Mouse (Mus musculus): Measurements from ENCODE around the gene Mettl16. TPM values are rescaled to one million over a fixed set of nuclear protein-coding genes. Genes with fewer than 3 reads are reported as not detected.

The Mettl16 gene
- total RNA-seq, 4 experiments from 2014 or later: 19.4 to 25.3 (median 24.4) TPM

DNA sequence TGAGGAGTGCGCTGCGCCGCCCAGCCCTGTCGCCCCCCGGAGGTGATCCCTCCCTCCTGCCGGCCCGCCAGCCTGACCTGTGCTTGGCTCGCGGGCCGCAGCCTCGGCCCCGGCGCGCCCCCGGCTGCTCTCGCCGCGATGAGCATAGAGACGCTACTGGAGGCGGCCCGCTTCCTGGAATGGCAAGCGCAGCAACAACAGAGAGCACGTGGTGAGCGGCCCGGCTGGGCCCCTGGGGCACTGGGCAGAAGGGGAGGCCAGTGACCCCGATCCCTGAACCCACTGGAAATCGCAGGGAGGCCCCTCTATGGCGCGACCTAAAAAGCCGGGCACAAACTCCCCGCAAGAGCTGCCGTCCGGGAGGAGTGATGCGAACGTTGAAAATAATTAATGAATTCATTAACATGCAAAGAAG, 60.6 kb downstream of the Mettl16 start:
- DNase-seq (ENCODE audit: low spot score in 2 of 2): no peak

GRCm38 (mm10) chr11:74831606-74832451, 61.2 kb downstream of the Mettl16 start:
- peak; percentile 97 for DNase-seq (ENCODE audit: low spot score in 2 of 2)

DNA sequence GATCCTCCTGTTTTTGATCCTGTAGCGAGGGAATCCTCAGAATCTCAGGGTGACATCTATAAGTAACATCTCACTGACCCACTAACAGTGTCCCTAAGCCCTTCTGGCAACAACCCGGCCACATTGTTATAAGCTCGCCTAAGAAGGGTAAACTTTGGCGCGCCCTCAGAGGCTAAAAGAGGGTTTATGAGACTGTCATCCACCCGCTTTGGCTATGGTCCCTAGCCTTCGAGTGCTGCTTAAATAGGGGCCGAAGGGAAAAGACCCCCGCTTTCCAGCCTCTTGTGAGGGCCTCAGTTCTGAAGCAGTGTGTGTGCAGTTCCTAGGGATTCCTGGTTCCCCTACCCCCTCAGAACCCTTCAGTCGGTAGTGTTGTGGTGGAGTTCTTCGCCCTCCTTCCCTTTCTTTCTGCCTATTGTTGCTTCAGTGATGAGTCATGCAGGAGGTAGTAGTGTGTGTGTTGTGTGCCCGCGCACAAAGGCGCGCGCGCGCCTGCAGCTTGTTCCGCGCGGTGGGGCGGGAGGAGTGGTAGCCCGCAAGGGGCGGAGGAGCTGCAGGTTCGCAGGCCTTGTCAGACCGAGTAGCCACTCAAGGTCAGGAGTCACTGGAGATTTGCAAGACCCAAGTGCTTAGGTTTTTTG, 62.0 kb downstream of the Mettl16 start:
- peak in 1 of 2 experiments; percentile 69 for DNase-seq (ENCODE audit: low spot score in 2 of 2)

DNA sequence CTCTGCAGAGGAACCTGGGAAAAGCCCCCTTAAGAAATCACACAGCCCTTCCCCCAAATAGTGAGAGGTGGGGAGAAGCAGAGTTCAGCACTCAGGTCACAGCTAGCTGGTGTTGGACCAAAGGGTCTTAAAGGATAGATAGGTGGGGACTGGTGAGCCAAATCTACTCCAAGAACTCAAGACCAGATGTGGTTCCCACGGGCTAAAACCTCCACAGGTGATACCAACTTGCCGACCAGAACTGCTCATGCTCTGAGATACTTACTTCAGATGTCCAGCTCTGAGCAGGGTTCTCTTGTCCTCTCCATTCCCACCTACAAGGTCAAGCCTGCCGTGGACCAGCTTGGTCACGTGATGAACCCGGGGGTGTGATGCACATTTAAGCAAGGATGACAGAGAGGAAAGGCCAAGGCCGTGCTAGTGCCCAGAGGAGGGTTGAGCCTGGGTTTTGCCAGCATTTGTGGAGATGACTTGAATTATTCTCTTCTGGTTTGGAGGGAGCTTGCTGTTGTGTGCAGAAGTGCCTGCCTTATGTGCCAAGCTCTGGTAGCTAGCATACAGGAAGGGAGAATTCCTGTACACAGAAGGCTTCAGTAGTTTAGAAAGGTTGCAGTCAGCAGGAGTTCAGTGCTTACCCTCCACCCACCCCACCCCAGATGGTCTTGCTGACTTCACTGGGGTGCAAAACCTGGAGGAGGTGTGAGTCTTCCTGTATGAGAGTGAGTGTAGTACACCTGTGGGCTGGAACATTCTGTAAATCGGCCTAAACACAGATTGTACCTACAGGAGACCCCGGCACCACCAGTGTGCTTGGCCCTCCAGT, 63.1 kb downstream of the Mettl16 start:
- no peak for DNase-seq (ENCODE audit: low spot score in 2 of 2)

DNA sequence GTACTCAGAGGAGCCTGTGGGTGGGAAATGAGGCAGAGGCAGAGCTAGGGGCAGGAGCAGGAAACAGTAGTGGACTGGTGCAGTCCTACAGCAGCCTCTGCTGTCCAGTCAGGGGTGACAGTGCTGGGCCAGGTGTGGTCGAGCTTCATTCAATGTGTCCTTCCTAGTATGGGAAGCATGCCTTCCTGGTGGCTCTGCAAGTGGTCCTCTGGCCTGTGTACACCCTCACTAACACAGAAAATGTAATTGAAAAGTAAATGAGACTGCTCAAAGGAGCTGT, 63.7 kb downstream of the Mettl16 start:
- DNase-seq (ENCODE audit: low spot score in 2 of 2): no peak

DNA sequence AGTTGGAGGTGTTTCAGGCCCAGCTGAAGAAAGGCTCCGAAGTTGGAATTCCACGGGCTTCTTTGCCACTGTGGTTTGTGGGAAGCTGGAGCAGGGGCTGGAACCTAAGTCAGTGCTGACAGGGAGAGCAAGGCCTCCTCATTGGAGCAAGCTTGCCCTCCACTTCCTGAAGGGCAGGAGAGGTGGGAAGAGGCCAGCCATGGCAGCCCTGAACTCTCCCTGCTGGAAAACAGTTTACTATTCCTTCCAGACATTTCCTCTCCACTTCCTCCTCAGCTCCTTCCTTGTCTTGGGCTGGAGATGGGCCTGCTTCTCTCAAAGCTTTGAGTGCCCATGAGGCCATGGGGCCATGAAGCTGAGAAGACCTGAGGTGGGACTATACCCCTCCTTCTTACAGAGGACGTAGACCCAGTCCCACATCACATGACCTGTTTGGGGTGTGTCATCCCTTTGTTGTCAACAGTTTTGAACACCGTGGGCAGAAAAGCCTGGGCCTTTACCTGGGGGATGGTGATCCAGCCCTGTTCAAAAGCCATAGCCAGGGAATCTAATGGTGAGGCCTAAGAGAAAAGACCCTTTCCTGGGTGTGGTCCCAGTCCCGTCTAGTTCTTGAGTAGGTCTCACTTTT, 64.1 kb downstream of the Mettl16 start:
- no peak for DNase-seq (ENCODE audit: low spot score in 2 of 2)

DNA sequence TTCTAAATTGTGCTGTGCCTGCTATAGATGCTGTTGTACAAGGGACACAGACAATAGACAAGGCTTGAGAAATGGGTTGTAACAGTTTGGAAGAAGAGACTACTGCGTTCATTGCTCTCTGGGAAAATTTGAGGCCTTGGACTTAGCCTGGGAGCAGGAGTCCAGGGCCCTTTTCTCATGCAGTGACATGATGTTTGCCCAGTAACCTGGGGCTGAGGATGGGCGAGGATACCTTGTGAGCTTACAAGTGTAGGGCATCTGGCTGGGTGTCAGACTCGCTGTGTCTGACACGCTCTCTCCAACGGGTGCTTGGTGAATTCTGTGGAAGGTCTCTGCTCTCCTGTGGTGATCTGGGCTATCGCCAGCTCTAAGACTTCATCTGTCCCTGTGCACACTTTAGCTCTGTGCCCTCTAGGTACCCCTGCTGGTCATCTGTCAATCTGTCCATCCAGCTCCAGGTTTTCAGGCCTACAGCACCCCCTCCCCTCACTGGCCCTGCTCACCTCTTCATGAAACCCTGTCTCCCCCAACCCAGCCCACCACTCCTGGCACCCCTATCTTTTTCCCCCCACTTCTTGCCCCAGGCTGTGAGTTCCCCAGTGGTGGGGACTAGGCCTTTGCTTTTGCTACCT, 65.1 kb downstream of the Mettl16 start:
- DNase-seq (ENCODE audit: low spot score in 2 of 2): no peak

GRCm38 (mm10) chr11:74836225-74837055, 65.8 kb downstream of the Mettl16 start:
- DNase-seq (ENCODE audit: low spot score in 2 of 2): peak in 1 of 2 experiments; percentile 34

GRCm38 (mm10) chr11:74837056-74837693, 66.5 kb downstream of the Mettl16 start:
- no peak for DNase-seq (ENCODE audit: low spot score in 2 of 2)

DNA sequence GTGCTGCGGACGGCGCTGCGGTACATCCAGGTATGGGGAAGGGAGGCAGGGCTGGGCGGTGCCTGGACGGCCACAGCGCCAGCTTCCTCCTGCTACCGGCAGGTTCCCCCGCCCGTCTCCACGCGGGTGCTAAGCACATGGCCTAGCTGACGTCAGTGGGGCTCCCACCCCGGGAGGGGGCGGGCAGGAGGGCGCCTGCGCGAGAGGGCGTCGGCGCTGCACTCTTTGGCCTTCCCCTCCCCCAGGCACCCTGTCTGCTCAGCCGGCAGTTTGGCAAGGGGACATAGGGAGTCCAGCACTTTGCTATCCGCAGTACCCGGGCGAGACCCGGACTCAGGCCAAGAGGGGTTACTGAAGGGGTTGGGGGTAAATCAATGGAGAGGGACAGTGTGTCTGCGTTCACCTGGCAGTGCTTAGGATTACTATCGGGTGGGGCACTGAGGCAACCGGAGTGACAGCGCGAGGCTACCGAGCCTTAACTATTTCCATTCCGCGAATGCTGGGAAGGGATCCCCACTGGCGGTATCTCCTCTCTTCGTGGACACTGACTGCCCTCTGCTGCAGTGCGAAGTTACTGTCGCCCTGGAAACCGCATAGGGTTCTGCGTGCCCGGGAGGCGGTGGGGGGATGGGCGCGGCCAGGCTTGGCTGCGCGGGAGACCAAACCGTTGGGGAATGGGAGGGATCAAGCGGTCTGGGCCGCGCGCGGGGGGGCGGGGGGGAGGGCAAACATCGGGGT, 67.2 kb downstream of the Mettl16 start:
- peak; percentile 72 to 93 for DNase-seq (ENCODE audit: low spot score in 2 of 2)

GRCm38 (mm10) chr11:74838441-74838840, 67.8 kb downstream of the Mettl16 start:
- DNase-seq (ENCODE audit: low spot score in 2 of 2): peak; percentile 82 to 90

DNA sequence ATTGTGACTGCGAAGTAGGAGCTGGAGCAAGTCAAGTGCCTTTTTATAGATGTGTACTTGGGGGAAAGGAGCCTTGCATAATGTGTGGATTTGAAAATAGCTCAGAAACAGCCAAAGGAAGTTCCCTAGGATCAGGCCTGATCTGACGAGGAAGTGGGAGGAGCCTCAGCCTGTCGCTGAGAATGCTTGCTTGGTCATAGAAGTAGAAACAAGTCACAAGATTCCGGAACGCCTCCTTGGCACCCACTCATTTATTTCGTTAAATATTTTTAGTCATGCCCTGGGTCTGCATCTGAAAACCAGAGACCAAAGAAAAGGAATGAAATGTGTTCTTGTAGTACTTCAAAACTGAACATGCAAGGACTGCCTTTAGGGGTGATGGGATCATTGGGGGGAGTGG, 68.3 kb downstream of the Mettl16 start:
- peak in 1 of 2 experiments; percentile 81 for DNase-seq (ENCODE audit: low spot score in 2 of 2)

DNA sequence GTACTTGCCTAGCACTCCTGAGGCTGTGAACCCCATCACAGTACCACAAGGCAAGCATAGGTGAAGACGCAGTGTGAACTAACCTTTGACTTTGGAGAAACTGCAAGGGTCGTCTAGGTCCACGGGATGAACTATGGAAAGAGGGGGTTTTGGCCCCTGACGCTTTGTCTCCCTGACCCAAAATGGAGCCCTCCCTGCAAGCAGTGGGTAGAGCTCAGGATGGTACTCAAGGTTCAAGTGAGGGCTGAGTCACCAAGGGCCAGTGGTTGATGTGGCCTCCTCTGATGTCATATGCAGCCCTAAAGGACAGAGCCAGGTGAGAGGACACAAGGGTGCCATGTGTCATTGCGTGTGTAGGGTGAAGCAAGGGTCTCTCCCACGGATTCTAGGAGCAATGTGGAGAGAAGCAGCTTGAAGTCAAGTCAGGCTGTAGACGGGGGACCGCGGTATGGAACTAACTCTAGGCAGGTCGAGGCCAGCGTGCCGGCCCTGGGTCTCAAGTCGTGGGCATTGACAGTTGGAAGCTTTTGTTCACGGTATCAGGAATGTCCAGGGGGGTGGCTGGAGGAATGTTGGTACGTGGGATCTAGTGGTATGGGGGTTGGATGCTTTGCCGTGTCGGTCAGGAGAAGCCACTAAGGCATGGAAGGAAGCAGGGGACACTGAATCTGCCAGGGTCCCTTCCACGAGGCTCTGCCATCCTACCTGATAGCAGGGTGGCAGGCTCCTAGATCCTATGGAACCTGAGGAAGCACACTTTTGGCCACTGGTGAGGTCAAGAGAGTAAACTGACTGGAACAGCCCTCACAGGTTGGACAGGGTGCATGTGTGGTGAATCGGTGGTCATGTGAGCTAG, 69.5 kb downstream of the Mettl16 start:
- no peak for DNase-seq (ENCODE audit: low spot score in 2 of 2)

DNA sequence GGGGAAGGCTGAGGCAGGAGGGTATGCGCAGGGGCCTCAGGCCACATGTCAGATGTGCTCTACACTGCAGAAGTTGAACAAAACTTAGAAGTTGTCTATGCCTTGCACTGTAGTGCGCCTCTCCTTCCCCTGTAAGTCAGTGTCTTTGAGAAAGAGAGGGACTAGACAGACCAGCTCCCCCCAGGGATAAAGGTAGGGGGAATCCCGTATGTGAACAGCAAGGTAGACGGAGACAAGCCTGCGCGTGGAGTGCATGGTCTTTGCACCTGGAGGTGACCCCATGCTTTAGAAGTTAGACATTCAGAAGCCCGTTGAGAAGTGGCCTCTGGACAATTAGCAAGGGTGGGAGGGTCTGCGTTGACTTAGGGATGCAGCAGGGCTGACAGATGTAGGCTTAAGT, 70.1 kb downstream of the Mettl16 start:
- no peak for DNase-seq (ENCODE audit: low spot score in 2 of 2)

- no peak for DNase-seq (ENCODE audit: low spot score in 2 of 2)
These were observed 70.7 kb downstream of the Mettl16 start for GRCm38 (mm10) chr11:74841366-74841765.

DNA sequence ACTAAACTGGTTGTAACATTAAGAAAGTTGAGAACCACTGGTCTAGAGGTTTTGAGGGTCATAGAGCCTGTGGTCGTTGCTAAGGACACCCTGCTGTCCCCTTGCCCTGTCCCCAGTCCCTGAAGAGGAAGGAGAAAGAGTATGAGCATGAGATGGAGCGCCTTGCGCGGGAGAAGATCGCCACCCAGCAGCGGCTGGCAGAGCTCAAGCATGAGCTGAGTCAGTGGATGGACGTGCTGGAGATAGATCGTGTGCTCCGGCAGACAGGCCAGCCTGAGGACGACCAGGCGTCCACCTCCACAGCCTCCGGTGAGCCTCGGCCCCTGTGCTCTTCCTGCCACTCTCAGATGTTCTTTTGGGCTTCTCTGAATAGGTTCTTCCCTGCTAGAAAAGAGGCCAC, 71.4 kb downstream of the Mettl16 start:
- DNase-seq (ENCODE audit: low spot score in 2 of 2): no peak

DNA sequence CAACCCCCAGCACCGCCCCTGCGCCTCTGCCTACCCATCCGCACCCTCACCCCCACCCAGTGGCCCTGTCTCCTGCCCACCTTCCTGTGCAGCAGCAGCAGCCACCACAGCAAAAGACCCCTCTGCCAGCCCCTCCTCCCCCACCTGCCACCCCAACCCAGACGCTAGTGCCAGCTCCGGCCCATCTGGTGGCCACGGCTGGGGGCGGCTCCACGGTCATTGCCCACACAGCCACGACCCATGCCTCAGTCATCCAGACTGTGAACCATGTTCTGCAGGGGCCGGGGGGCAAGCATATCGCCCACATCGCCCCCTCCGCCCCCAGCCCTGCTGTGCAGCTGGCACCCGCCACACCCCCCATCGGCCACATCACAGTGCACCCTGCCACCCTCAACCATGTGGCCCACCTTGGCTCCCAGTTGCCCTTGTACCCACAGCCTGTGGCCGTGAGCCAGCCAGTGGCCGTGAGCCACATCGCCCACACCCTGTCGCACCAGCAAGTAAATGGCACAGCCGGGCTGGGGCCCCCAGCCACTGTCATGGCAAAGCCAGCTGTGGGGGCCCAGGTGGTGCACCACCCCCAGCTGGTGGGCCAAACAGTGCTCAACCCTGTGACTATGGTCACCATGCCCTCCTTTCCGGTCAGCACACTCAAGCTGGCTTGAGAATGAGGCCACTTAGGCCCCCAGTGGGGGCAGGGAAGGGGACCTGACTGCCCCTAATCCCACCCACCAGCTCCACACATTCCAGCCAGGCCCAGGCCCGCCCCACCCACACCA, 72.2 kb downstream of the Mettl16 start:
- DNase-seq (ENCODE audit: low spot score in 2 of 2): no peak

DNA sequence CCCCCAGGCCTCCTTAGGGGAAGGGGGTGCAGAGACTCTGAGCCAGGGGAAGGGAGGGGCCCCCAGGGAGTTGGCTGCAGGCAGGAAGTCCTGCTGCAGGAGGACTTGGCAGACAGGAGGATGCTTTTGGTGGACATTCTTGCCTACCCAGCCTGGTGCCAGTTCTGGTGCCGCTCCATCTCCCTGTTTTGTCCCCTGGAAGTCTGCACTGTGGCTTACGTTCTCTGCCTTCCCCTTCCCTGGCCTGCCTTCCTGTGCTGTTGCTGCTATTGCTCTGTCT, 72.7 kb downstream of the Mettl16 start:
- no peak for DNase-seq (ENCODE audit: low spot score in 2 of 2)
